Mouse (Mus musculus) C2C12 (cell line): Measurements from ENCODE around the gene Fxn.

Experiments used
- CTCF ChIP-seq: IDR thresholded peaks from one replicate; pipeline ENCODE4 v1.5.1; 2011; ENCODE audit not compliant: control insufficient read depth, insufficient read depth, insufficient read length
- MYOG ChIP-seq: IDR thresholded peaks from one replicate; pipeline ENCODE4 v1.6.1; 2011; ENCODE audit not compliant: control insufficient read depth, insufficient read length; ENCODE audit errors: extremely low read depth
- USF1 ChIP-seq: IDR thresholded peaks from one replicate; pipeline ENCODE4 v1.6.1; 2011; ENCODE audit warnings: low read depth, mild to moderate bottlenecking, control low read depth, moderate library complexity

GRCm38 (mm10) chr19:24243340-24243739 is 37.1 kb downstream of the Fxn start:
- no peak for TF ChIP-seq MYOG
- TF ChIP-seq CTCF, result no peak
- TF ChIP-seq USF1, result no peak
